Mouse (Mus musculus): Measurements from ENCODE around the gene Sez6l. TPM values are rescaled to one million over a fixed set of nuclear protein-coding genes. Genes with fewer than 3 reads are reported as not detected.

The Sez6l gene
- total and polyA plus RNA-seq, 3 experiments: 0.11 TPM; not detected in 2

DNA sequence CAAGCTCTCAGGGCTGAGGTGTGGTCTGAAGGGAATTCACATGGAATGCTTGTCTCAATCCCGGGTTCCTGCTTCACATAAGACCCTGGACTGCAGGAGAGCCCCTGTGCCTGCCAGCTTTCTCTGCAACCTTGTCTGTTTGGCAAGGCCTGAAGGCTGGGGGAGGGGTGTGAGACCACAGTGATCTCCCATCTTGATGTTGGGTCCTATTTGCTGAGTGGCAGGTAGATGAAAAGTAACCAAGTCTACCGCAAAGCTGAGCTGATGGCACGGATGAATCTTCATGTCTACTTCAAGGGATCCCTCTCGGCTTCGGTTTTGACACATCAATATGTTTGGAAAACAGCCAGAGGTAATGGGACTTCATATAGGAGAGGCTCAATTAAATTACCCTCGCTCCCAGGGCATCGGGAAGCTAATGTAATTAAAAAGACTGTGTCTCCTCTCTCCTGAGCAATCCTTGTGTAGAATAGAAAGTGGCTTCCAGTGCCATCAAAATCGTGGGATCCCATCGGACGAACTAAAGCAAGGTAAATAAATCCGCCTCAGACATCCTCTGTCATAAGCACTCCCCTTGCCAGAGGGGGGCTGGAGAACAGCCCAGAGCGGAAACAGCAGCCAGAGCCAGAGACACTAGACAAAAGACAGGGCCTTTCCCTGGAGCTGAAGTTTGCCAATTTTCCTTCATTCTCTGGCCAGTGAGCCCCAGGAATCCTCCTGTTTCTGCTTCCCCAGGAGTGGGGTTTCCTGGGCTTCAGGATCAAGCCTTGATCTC is 28.0 kb downstream of the Sez6l start:
- TF ChIP-seq POLR2AphosphoS5 (IDR thresholded peaks at IDR 0.05; ENCODE audit: insufficient replicate concordance, low read depth, low read length): no peak
- no peak for TF ChIP-seq GATA2 (IDR thresholded peaks at IDR 0.05; ENCODE audit: borderline replicate concordance, low read depth, low read length)
- TF ChIP-seq GATA1 (IDR thresholded peaks at IDR 0.05; ENCODE audit: borderline replicate concordance, low read length): no peak
- no peak for TF ChIP-seq CTCF (IDR thresholded peaks at IDR 0.05; ENCODE audit: low read depth, low read length)
- no peak for TF ChIP-seq TAL1 (conservative IDR thresholded peaks at IDR 0.05; ENCODE audit: low read depth, low read length)
- no peak for ATAC-seq (ENCODE audit: extremely low read depth, insufficient number of reproducible peaks, low FRiP score, poor library complexity, severe bottlenecking)
- H3K9me3 ChIP-seq (replicated peaks): peaks cover 89% of the 10 kb centered on the region
- no peak for DNase-seq (ENCODE audit: low spot score)
- H3K4me1 ChIP-seq (ENCODE audit: insufficient read depth, low read depth, low read length): no peaks in the 10 kb centered on the region
- H3K4me3 ChIP-seq (ENCODE audit: low read depth, low read length): no peak overlapping the region
- no peaks in the 10 kb centered on the region for H3K36me3 ChIP-seq (replicated peaks)
- H3K27me3 ChIP-seq (ENCODE audit: insufficient read depth, low read length): no peaks in the 10 kb centered on the region

DNA sequence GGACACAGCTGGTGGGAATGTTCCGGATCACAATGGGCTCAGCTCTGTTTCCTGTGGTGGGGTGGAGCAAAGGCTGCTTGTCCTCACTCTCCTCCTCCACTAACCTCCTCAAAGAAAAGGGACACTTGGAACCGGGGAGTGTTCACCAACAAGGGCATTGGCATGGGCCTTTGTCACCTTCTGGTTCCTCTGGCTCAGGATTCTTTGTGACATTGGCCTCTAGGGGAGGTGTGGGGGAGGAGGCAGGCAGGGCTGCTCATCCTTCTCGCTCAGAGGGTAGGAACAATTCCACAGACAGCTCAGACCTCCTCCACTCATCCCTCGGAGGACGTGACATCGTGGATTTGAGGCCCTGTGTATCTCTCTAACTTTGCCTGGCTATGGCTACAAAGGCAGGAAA is 30.2 kb downstream of the Sez6l start:
- DNase-seq (ENCODE audit: low spot score) (no peak), ATAC-seq (ENCODE audit: extremely low read depth, insufficient number of reproducible peaks, low FRiP score, poor library complexity, severe bottlenecking) (no peak)
- no peak overlapping the region for H3K4me3 ChIP-seq (ENCODE audit: low read depth, low read length)
- no peaks in the 10 kb centered on the region for H3K36me3 ChIP-seq (replicated peaks)
- no peaks in the 10 kb centered on the region for H3K27me3 ChIP-seq (ENCODE audit: insufficient read depth, low read length)
- H3K4me1 ChIP-seq (ENCODE audit: insufficient read depth, low read depth, low read length): no peaks in the 10 kb centered on the region
- peaks cover 81% of the 10 kb centered on the region for H3K9me3 ChIP-seq (replicated peaks)
- TF ChIP-seq GATA2 (IDR thresholded peaks at IDR 0.05; ENCODE audit: borderline replicate concordance, low read depth, low read length) (no peak), POLR2AphosphoS5 (IDR thresholded peaks at IDR 0.05; ENCODE audit: insufficient replicate concordance, low read depth, low read length) (no peak), TAL1 (conservative IDR thresholded peaks at IDR 0.05; ENCODE audit: low read depth, low read length) (no peak), GATA1 (IDR thresholded peaks at IDR 0.05; ENCODE audit: borderline replicate concordance, low read length) (no peak), CTCF (IDR thresholded peaks at IDR 0.05; ENCODE audit: low read depth, low read length) (no peak)

DNA sequence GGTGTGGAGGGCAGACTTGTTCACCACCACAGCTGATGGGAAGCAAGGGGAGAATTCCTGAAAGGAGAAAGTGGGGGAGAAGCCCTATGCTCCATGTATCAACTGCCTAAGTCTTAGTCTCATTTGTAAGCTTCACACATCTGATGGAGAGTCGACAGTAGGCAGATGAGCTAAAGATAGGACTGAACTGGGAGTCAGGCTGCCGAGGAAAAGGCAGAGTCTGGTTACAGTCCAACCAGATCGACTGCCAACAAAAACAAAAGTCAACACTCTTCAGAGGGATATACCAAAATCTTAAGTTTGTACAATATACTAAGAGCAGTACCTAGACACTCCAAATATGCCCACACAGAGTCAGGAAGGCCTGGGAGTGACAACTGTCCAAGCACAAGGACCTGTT is 38.7 kb downstream of the Sez6l start:
- Histone ChIP-seq H3K4me3 (ENCODE audit: low read depth, low read length) (no peak overlapping the region), H3K9me3 (replicated peaks) (peaks cover 63% of the 10 kb centered on the region), H3K27me3 (ENCODE audit: insufficient read depth, low read length) (no peaks in the 10 kb centered on the region), H3K36me3 (replicated peaks) (no peaks in the 10 kb centered on the region), H3K4me1 (ENCODE audit: insufficient read depth, low read depth, low read length) (no peaks in the 10 kb centered on the region)
- ATAC-seq (ENCODE audit: extremely low read depth, insufficient number of reproducible peaks, low FRiP score, poor library complexity, severe bottlenecking) (no peak), DNase-seq (ENCODE audit: low spot score) (no peak)
- TF ChIP-seq POLR2AphosphoS5 (IDR thresholded peaks at IDR 0.05; ENCODE audit: insufficient replicate concordance, low read depth, low read length): no peak

DNA sequence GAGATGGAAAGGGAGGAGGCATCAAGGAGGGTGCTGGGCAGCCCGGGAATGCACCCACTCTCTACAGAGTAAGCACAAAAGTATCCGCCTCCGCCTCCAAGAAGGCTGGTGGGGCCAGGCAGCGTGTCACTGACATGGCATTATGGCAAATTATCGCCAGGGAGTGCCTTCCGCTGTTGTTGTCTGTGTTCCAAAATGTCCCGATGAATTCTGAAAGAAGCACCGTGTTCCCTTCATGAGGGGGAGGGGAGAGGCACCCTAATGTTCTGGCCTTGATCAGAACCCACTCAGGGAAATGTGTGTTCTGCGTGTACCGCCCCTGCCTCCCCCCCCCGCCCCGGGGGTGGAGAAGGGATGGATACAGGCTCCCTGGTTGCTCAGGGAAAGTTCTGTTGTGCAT is 41.1 kb downstream of the Sez6l start:
- no peaks in the 10 kb centered on the region for H3K4me1 ChIP-seq (ENCODE audit: insufficient read depth, low read depth, low read length)
- no peaks in the 10 kb centered on the region for H3K27me3 ChIP-seq (ENCODE audit: insufficient read depth, low read length)
- peaks cover 77% of the 10 kb centered on the region for H3K9me3 ChIP-seq (replicated peaks)
- no peak for ATAC-seq (ENCODE audit: extremely low read depth, insufficient number of reproducible peaks, low FRiP score, poor library complexity, severe bottlenecking)
- DNase-seq (ENCODE audit: low spot score): no peak
- H3K36me3 ChIP-seq (replicated peaks): no peaks in the 10 kb centered on the region
- TF ChIP-seq GATA1 (IDR thresholded peaks at IDR 0.05; ENCODE audit: borderline replicate concordance, low read length) (no peak), POLR2AphosphoS5 (IDR thresholded peaks at IDR 0.05; ENCODE audit: insufficient replicate concordance, low read depth, low read length) (no peak), CTCF (IDR thresholded peaks at IDR 0.05; ENCODE audit: low read depth, low read length) (no peak), GATA2 (IDR thresholded peaks at IDR 0.05; ENCODE audit: borderline replicate concordance, low read depth, low read length) (no peak), TAL1 (conservative IDR thresholded peaks at IDR 0.05; ENCODE audit: low read depth, low read length) (no peak)
- no peak overlapping the region for H3K4me3 ChIP-seq (ENCODE audit: low read depth, low read length)

DNA sequence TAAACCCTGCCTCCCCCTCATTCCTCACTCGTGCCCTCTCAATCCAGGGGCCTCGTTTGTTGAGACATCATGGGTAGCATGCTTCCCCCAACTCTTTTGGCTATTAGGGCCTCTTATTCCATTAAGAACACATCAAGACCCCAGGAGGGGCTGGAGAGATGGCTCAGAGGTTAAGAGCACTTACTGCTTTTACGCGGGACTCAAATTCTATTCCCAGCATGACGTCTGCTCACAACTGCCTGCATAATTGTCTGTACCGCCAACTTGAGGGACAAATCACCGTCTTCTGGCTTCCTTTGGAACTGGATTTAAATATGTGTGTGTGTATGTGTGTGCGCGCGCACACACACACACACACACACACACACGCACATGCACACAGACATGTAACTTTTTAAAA is 42.8 kb downstream of the Sez6l start:
- no peak for DNase-seq (ENCODE audit: low spot score)
- ATAC-seq (ENCODE audit: extremely low read depth, insufficient number of reproducible peaks, low FRiP score, poor library complexity, severe bottlenecking): no peak
- H3K4me3 ChIP-seq (ENCODE audit: low read depth, low read length): no peak overlapping the region
- peaks cover 88% of the 10 kb centered on the region for H3K9me3 ChIP-seq (replicated peaks)
- no peaks in the 10 kb centered on the region for H3K4me1 ChIP-seq (ENCODE audit: insufficient read depth, low read depth, low read length)
- TF ChIP-seq GATA2 (IDR thresholded peaks at IDR 0.05; ENCODE audit: borderline replicate concordance, low read depth, low read length) (no peak), GATA1 (IDR thresholded peaks at IDR 0.05; ENCODE audit: borderline replicate concordance, low read length) (no peak), TAL1 (conservative IDR thresholded peaks at IDR 0.05; ENCODE audit: low read depth, low read length) (no peak), CTCF (IDR thresholded peaks at IDR 0.05; ENCODE audit: low read depth, low read length) (no peak), POLR2AphosphoS5 (IDR thresholded peaks at IDR 0.05; ENCODE audit: insufficient replicate concordance, low read depth, low read length) (no peak)
- H3K27me3 ChIP-seq (ENCODE audit: insufficient read depth, low read length): no peaks in the 10 kb centered on the region
- no peaks in the 10 kb centered on the region for H3K36me3 ChIP-seq (replicated peaks)

DNA sequence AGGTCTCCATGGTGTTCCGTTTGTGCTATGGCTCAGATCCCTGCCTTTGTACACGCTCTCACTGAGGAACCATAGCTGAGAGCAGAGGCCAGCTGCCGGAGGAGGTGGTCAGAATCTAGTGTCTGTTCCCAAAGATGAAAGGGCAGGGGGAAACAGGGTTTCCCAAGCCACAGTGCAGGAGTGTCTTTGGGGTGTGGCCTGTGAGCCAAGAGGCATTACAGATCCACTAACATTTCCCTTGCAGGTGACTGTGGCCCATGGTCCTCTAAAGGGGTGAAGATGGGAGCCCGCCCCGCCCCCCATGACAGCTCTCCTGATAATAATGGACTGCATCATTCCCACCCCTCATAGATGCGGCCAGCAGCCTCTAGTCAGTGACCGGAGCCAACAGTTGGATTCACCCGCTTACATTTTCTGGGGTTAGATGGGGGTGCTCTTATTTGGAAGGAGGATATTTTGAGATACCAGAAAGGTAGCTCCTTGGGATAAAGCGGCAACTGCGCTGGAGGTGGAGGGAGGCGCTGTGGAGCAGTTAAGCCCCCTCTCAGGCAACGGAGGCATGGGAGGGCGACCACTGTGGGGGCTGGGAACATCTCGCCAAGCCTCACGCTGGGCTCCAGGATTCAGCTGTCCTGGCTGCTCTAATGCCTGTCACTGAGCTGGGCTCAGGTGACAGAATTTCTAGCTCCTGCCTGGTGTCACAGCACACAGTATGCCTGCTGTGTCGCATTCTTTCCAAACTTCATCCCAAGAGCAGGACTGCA is 43.5 kb downstream of the Sez6l start:
- H3K4me3 ChIP-seq (ENCODE audit: low read depth, low read length): no peak overlapping the region
- H3K9me3 ChIP-seq (replicated peaks): peaks cover 87% of the 10 kb centered on the region
- H3K4me1 ChIP-seq (ENCODE audit: insufficient read depth, low read depth, low read length): no peaks in the 10 kb centered on the region
- ATAC-seq (ENCODE audit: extremely low read depth, insufficient number of reproducible peaks, low FRiP score, poor library complexity, severe bottlenecking): no peak
- H3K27me3 ChIP-seq (ENCODE audit: insufficient read depth, low read length): no peaks in the 10 kb centered on the region
- H3K36me3 ChIP-seq (replicated peaks): no peaks in the 10 kb centered on the region
- TF ChIP-seq GATA1 (IDR thresholded peaks at IDR 0.05; ENCODE audit: borderline replicate concordance, low read length): no peak
- TF ChIP-seq GATA2 (IDR thresholded peaks at IDR 0.05; ENCODE audit: borderline replicate concordance, low read depth, low read length): no peak
- no peak for TF ChIP-seq CTCF (IDR thresholded peaks at IDR 0.05; ENCODE audit: low read depth, low read length)
- TF ChIP-seq POLR2AphosphoS5 (IDR thresholded peaks at IDR 0.05; ENCODE audit: insufficient replicate concordance, low read depth, low read length): no peak
- no peak for TF ChIP-seq TAL1 (conservative IDR thresholded peaks at IDR 0.05; ENCODE audit: low read depth, low read length)
- no peak for DNase-seq (ENCODE audit: low spot score)
